Mouse (Mus musculus) liver, adult (tissue): Measurements from ENCODE around the gene Max.

ENCODE experiments used
- GATA4 ChIP-seq: IDR thresholded peaks from 2 replicates; pipeline ENCODE4 v1.6.1; 2014; ENCODE audit warnings: mild to moderate bottlenecking, low read length; ENCODE audit not compliant: insufficient replicate concordance

The Max gene

GRCm38 (mm10) chr12:76941524-76941923, 20.5 kb downstream of the Max start:
- TF ChIP-seq GATA4, result no peak

GRCm38 (mm10) chr12:76938013-76938412, 24.0 kb downstream of the Max start:
- TF ChIP-seq GATA4, result no peak

- no peak for TF ChIP-seq GATA4
Measured at GRCm38 (mm10) chr12:76936211-76936610, 25.8 kb downstream of the Max start.

GRCm38 (mm10) chr12:76934438-76934837, 27.6 kb downstream of the Max start:
- TF ChIP-seq GATA4, result no peak

GRCm38 (mm10) chr12:76932688-76933060, 29.3 kb downstream of the Max start:
- no peak for TF ChIP-seq GATA4

GRCm38 (mm10) chr12:76931739-76932687, 30.0 kb downstream of the Max start:
- TF ChIP-seq GATA4, result no peak

- TF ChIP-seq GATA4, result no peak
Measured at GRCm38 (mm10) chr12:76930177-76930576, 31.8 kb downstream of the Max start.

GRCm38 (mm10) chr12:76927539-76927938, 34.5 kb downstream of the Max start:
- TF ChIP-seq GATA4, result no peak

GRCm38 (mm10) chr12:76927012-76927411, 35.0 kb downstream of the Max start:
- no peak for TF ChIP-seq GATA4

GRCm38 (mm10) chr12:76926338-76926945, 35.6 kb downstream of the Max start:
- no peak for TF ChIP-seq GATA4

- TF ChIP-seq GATA4, result no peak
Measured at GRCm38 (mm10) chr12:76924904-76925604, 36.9 kb downstream of the Max start.

- TF ChIP-seq GATA4, result no peak; the same call in 1 of the 2 replicates
Measured at GRCm38 (mm10) chr12:76923118-76923517, 38.9 kb downstream of the Max start.

- no peak for TF ChIP-seq GATA4
Measured at GRCm38 (mm10) chr12:76920990-76921389, 41.0 kb downstream of the Max start.

GRCm38 (mm10) chr12:76920398-76920797, 41.6 kb downstream of the Max start:
- no peak for TF ChIP-seq GATA4

- TF ChIP-seq GATA4, result no peak
Measured at GRCm38 (mm10) chr12:76918855-76919254, 43.1 kb downstream of the Max start.

GRCm38 (mm10) chr12:76918113-76918512, 43.9 kb downstream of the Max start:
- no peak for TF ChIP-seq GATA4

GRCm38 (mm10) chr12:76916163-76916562, 45.8 kb downstream of the Max start:
- TF ChIP-seq GATA4, result no peak
